Mouse (Mus musculus): ENCODE results near the gene Ubr4.
"Not testable (repeated sequence)": the region's sequence is repeated elsewhere in the genome, so short reads cannot be mapped to it uniquely, and the experiment has no call there.

Ubr4 gene

GRCm38 (mm10) chr4:139484496-139484895, 132.1 kb downstream of the Ubr4 start:
- no peak for DNase-seq (ENCODE audit: low spot score in 2 of 2)

GRCm38 (mm10) chr4:139487085-139487484, 134.7 kb downstream of the Ubr4 start:
- no peak for DNase-seq (ENCODE audit: low spot score in 2 of 2)

GRCm38 (mm10) chr4:139488325-139488724, 135.9 kb downstream of the Ubr4 start:
- DNase-seq (ENCODE audit: low spot score in 2 of 2): no peak

GRCm38 (mm10) chr4:139489946-139490345, 137.5 kb downstream of the Ubr4 start:
- DNase-seq (ENCODE audit: low spot score in 2 of 2): no peak

- no peak for DNase-seq (ENCODE audit: low spot score in 2 of 2)
These were observed 138.1 kb downstream of the Ubr4 start for GRCm38 (mm10) chr4:139490413-139491055.

- no peak for DNase-seq (ENCODE audit: low spot score in 2 of 2)
These were observed 139.2 kb downstream of the Ubr4 start for GRCm38 (mm10) chr4:139491541-139492170.

GRCm38 (mm10) chr4:139492258-139492833, 139.9 kb downstream of the Ubr4 start:
- DNase-seq (ENCODE audit: low spot score in 2 of 2): no peak

GRCm38 (mm10) chr4:139493227-139494025, 141.0 kb downstream of the Ubr4 start:
- no peak for DNase-seq (ENCODE audit: low spot score in 2 of 2)

GRCm38 (mm10) chr4:139500814-139501213, 148.4 kb downstream of the Ubr4 start:
- no peak for DNase-seq (ENCODE audit: low spot score in 2 of 2)

GRCm38 (mm10) chr4:139501702-139502101, 149.3 kb downstream of the Ubr4 start:
- no peak for DNase-seq (ENCODE audit: low spot score in 2 of 2)

GRCm38 (mm10) chr4:139503919-139504318, 151.5 kb downstream of the Ubr4 start:
- no peak for DNase-seq (ENCODE audit: low spot score in 2 of 2)

GRCm38 (mm10) chr4:139505716-139506115, 153.3 kb downstream of the Ubr4 start:
- no peak for DNase-seq (ENCODE audit: low spot score in 2 of 2)

GRCm38 (mm10) chr4:139506727-139507126, 154.3 kb downstream of the Ubr4 start:
- DNase-seq (ENCODE audit: low spot score in 2 of 2): no peak

- DNase-seq (ENCODE audit: low spot score in 2 of 2): no peak
These were observed 156.7 kb downstream of the Ubr4 start for GRCm38 (mm10) chr4:139509069-139509468.

- no peak for DNase-seq (ENCODE audit: low spot score in 2 of 2)
These were observed 159.1 kb downstream of the Ubr4 start for GRCm38 (mm10) chr4:139511557-139511956.

- DNase-seq (ENCODE audit: low spot score in 2 of 2): no peak
These were observed 160.6 kb downstream of the Ubr4 start for GRCm38 (mm10) chr4:139512985-139513384.

- no peak for DNase-seq (ENCODE audit: low spot score in 2 of 2)
These were observed 166.8 kb downstream of the Ubr4 start for GRCm38 (mm10) chr4:139519221-139519620.

- DNase-seq (ENCODE audit: low spot score in 2 of 2): no peak
These were observed 169.5 kb downstream of the Ubr4 start for GRCm38 (mm10) chr4:139521926-139522325.

- DNase-seq (ENCODE audit: low spot score in 2 of 2): no peak
These were observed 174.1 kb downstream of the Ubr4 start for GRCm38 (mm10) chr4:139526475-139526874.

GRCm38 (mm10) chr4:139530248-139530647, 177.8 kb downstream of the Ubr4 start, which contains the start of gene Iffo2:
TSS of gene Iffo2 (plus strand) at chr4:139530548.
- not testable (repeated sequence) for DNase-seq (ENCODE audit: low spot score in 2 of 2)

GRCm38 (mm10) chr4:139532081-139532480, 179.7 kb downstream of the Ubr4 start:
- DNase-seq (ENCODE audit: low spot score in 2 of 2): no peak

- no peak for DNase-seq (ENCODE audit: low spot score in 2 of 2)
These were observed 182.8 kb downstream of the Ubr4 start for GRCm38 (mm10) chr4:139535127-139535695.
